Mouse (Mus musculus): ENCODE results near the gene Cc2d2b.

Gene Cc2d2b

GRCm38 (mm10) chr19:40831416-40832201 is 83.1 kb downstream of the Cc2d2b start:
- peak; percentile 24 to 35 for DNase-seq (ENCODE audit: low spot score in 2 of 2)

GRCm38 (mm10) chr19:40832361-40832760 is 83.8 kb downstream of the Cc2d2b start:
- no peak for DNase-seq (ENCODE audit: low spot score in 2 of 2)

GRCm38 (mm10) chr19:40834436-40834835 is 85.9 kb downstream of the Cc2d2b start:
- no peak for DNase-seq (ENCODE audit: low spot score in 2 of 2)

- no peak for DNase-seq (ENCODE audit: low spot score in 2 of 2)
Observed at GRCm38 (mm10) chr19:40838205-40838604, 89.7 kb downstream of the Cc2d2b start.

- no peak for DNase-seq (ENCODE audit: low spot score in 2 of 2)
Observed at GRCm38 (mm10) chr19:40840303-40840702, 91.8 kb downstream of the Cc2d2b start.

- DNase-seq (ENCODE audit: low spot score in 2 of 2) = no peak
Observed at GRCm38 (mm10) chr19:40841083-40841482, 92.5 kb downstream of the Cc2d2b start.

GRCm38 (mm10) chr19:40841593-40841992 is 93.0 kb downstream of the Cc2d2b start:
- no peak for DNase-seq (ENCODE audit: low spot score in 2 of 2)

- DNase-seq (ENCODE audit: low spot score in 2 of 2) = no peak
Observed at GRCm38 (mm10) chr19:40844731-40845130, 96.2 kb downstream of the Cc2d2b start.

- no peak for DNase-seq (ENCODE audit: low spot score in 2 of 2)
Observed at GRCm38 (mm10) chr19:40849391-40849790, 100.8 kb downstream of the Cc2d2b start.

GRCm38 (mm10) chr19:40859555-40859954 is 111.0 kb downstream of the Cc2d2b start:
- DNase-seq (ENCODE audit: low spot score in 2 of 2) = no peak

GRCm38 (mm10) chr19:40868284-40868683 is 119.7 kb downstream of the Cc2d2b start:
- no peak for DNase-seq (ENCODE audit: low spot score in 2 of 2)

GRCm38 (mm10) chr19:40869425-40870105 is 121.0 kb downstream of the Cc2d2b start:
- no peak for DNase-seq (ENCODE audit: low spot score in 2 of 2)

GRCm38 (mm10) chr19:40872955-40873665 is 124.6 kb downstream of the Cc2d2b start:
- peak; percentile 80 to 84 for DNase-seq (ENCODE audit: low spot score in 2 of 2)
